In genomic region chr14:35157069-35157655, GRCm38 (mm10) we compare ENCODE assay signal across 8 mouse cellular contexts.
A peak's percentile ranks its signal among the peaks of the same experiment; 100 is the strongest.
DNase-seq lines count a peak whose midpoint lies in the region; ATAC-seq and TF ChIP-seq lines count a peak whose summit lies in the region.

No protein-coding gene starts in this region.

- H3K9ac ChIP-seq in forebrain, embryonic 14.5 days (ENCODE audit: low read length): no peak overlapping the region
- no peak overlapping the region for H3K9ac ChIP-seq in forebrain, embryonic 15.5 days (replicated peaks)
- H3K9ac ChIP-seq in lung, embryonic 14.5 days: no peak overlapping the region
- no peak overlapping the region for H3K9ac ChIP-seq in lung, postnatal 0 days (replicated peaks; ENCODE audit: low read depth)
- H3K9ac ChIP-seq in liver, embryonic 11.5 days (ENCODE audit: low read depth, low read length): no peak overlapping the region

- H3K4me2 ChIP-seq in forebrain, embryonic 14.5 days (ENCODE audit: low read length): no peak overlapping the region
- no peak overlapping the region for H3K4me2 ChIP-seq in forebrain, embryonic 15.5 days (replicated peaks)
- no peak overlapping the region for H3K4me2 ChIP-seq in lung, embryonic 14.5 days
- no peak overlapping the region for H3K4me2 ChIP-seq in lung, postnatal 0 days (replicated peaks; ENCODE audit: low read depth, low read length)
- H3K4me2 ChIP-seq in liver, embryonic 11.5 days: no peak overlapping the region

- no peaks in the 10 kb centered on the region for H3K27me3 ChIP-seq in forebrain, embryonic 14.5 days (replicated peaks; ENCODE audit: control insufficient read depth, insufficient read depth, low read length)
- H3K27me3 ChIP-seq in forebrain, embryonic 15.5 days: no peaks in the 10 kb centered on the region
- H3K27me3 ChIP-seq in lung, embryonic 14.5 days (ENCODE audit: insufficient read depth, low read length): no peaks in the 10 kb centered on the region
- no peaks in the 10 kb centered on the region for H3K27me3 ChIP-seq in kidney, adult 2 months (replicated peaks; ENCODE audit: control insufficient read depth, insufficient read depth, low read length)
- no peaks in the 10 kb centered on the region for H3K27me3 ChIP-seq in lung, postnatal 0 days (replicated peaks; ENCODE audit: insufficient read depth, low read length)
- no peaks in the 10 kb centered on the region for H3K27me3 ChIP-seq in liver, embryonic 11.5 days (replicated peaks; ENCODE audit: control insufficient read depth, insufficient read depth, low read length)

- TF ChIP-seq CTCF in lung, embryonic 14.5 days (IDR thresholded peaks at IDR 0.05; ENCODE audit: low read depth): 0 out of 2 replicates have a peak, but pooled peaks have one; percentile 22
- peak; percentile 49 for TF ChIP-seq CTCF in kidney, adult 2 months (conservative IDR thresholded peaks at IDR 0.05; ENCODE audit: insufficient read depth, insufficient read length, low read depth, low read length)
- TF ChIP-seq CTCF in lung, postnatal 0 days (IDR thresholded peaks at IDR 0.05): no peak

- H3K27ac ChIP-seq in forebrain, embryonic 14.5 days (ENCODE audit: low read depth, low read length): no peak overlapping the region
- H3K27ac ChIP-seq in forebrain, embryonic 15.5 days (replicated peaks): no peak overlapping the region
- no peak overlapping the region for H3K27ac ChIP-seq in lung, embryonic 14.5 days (ENCODE audit: low read depth)
- H3K27ac ChIP-seq in kidney, adult 2 months (ENCODE audit: insufficient read depth, low read depth, low read length): no peak overlapping the region
- no peak overlapping the region for H3K27ac ChIP-seq in lung, postnatal 0 days (ENCODE audit: low read length)
- no peak overlapping the region for H3K27ac ChIP-seq in liver, embryonic 11.5 days (ENCODE audit: low read depth, low read length)

- H3K4me1 ChIP-seq in forebrain, embryonic 14.5 days (ENCODE audit: control insufficient read depth, insufficient read depth, low read length): no peaks in the 10 kb centered on the region
- H3K4me1 ChIP-seq in forebrain, embryonic 15.5 days: peaks cover 4% of the 10 kb centered on the region; the same call in 1 of the 2 replicates
- H3K4me1 ChIP-seq in lung, embryonic 14.5 days (ENCODE audit: insufficient read depth): no peaks in the 10 kb centered on the region
- peaks cover 3% of the 10 kb centered on the region; the same call in 1 of the 2 replicates for H3K4me1 ChIP-seq in kidney, adult 2 months (ENCODE audit: control insufficient read depth, insufficient read depth, low read length)
- no peaks in the 10 kb centered on the region for H3K4me1 ChIP-seq in lung, postnatal 0 days (ENCODE audit: insufficient read depth, low read depth, low read length)
- H3K4me1 ChIP-seq in liver, embryonic 11.5 days (replicated peaks; ENCODE audit: control insufficient read depth, insufficient read depth, low read length): no peaks in the 10 kb centered on the region

- no peak overlapping the region for H3K4me3 ChIP-seq in forebrain, embryonic 14.5 days (ENCODE audit: low read depth, low read length)
- H3K4me3 ChIP-seq in forebrain, embryonic 15.5 days: no peak overlapping the region
- H3K4me3 ChIP-seq in lung, embryonic 14.5 days (ENCODE audit: low read depth, low read length): no peak overlapping the region
- H3K4me3 ChIP-seq in kidney, adult 2 months (ENCODE audit: insufficient read depth, low read depth, low read length): no peak overlapping the region
- H3K4me3 ChIP-seq in lung, postnatal 0 days (ENCODE audit: low read depth, low read length): no peak overlapping the region
- H3K4me3 ChIP-seq in liver, embryonic 11.5 days (ENCODE audit: low read depth, low read length): no peak overlapping the region

- ATAC-seq in forebrain, embryonic 14.5 days: 0 out of 2 replicates have a peak, but pooled peaks have one; percentile 34
- ATAC-seq in forebrain, embryonic 15.5 days (replicated peaks): no peak
- no peak for ATAC-seq in lung, embryonic 14.5 days (ENCODE audit: insufficient read depth)
- ATAC-seq in lung, postnatal 0 days: no peak
- no peak for ATAC-seq in liver, embryonic 11.5 days (replicated peaks; ENCODE audit: low FRiP score)

- no peak for TF ChIP-seq POLR2A in kidney, adult 2 months (IDR thresholded peaks at IDR 0.05; ENCODE audit: low read depth, low read length)

- TF ChIP-seq EP300 in lung, postnatal 0 days (IDR thresholded peaks at IDR 0.05): no peak

- DNase-seq in forebrain, embryonic 14.5 days (ENCODE audit: low spot score): peak; percentile 52
- DNase-seq in lung, embryonic 14.5 days: peak; percentile 34
- no peak for DNase-seq in lung, postnatal 25 days (ENCODE audit: low spot score)
- DNase-seq in kidney, adult 2 months: peak; percentile 42
- DNase-seq in retina, postnatal 7 days (ENCODE audit: low read depth, low spot score): peak; percentile 14
- DNase-seq in lung, postnatal 0 days (ENCODE audit: low spot score): no peak
- no peak for DNase-seq in liver, embryonic 11.5 days (ENCODE audit: low spot score)

- 81% methylated on average over 7 of the region's 7 CpGs for WGBS in forebrain, embryonic 14.5 days
- WGBS in forebrain, embryonic 15.5 days: 88% methylated on average over 7 of the region's 7 CpGs
- 81% methylated on average over 7 of the region's 7 CpGs for WGBS in lung, embryonic 14.5 days
- WGBS in kidney, adult 2 months: 67% methylated on average over 7 of the region's 7 CpGs
- WGBS in lung, postnatal 0 days: 83% methylated on average over 7 of the region's 7 CpGs
- 75% methylated on average over 7 of the region's 7 CpGs for WGBS in liver, embryonic 11.5 days

- H3K9me3 ChIP-seq in forebrain, embryonic 14.5 days (replicated peaks; ENCODE audit: control insufficient read depth, low read length): no peaks in the 10 kb centered on the region
- no peaks in the 10 kb centered on the region for H3K9me3 ChIP-seq in forebrain, embryonic 15.5 days
- H3K9me3 ChIP-seq in lung, embryonic 14.5 days (ENCODE audit: low read depth, low read length): no peaks in the 10 kb centered on the region
- H3K9me3 ChIP-seq in lung, postnatal 0 days (ENCODE audit: low read length): no peaks in the 10 kb centered on the region
- no peaks in the 10 kb centered on the region for H3K9me3 ChIP-seq in liver, embryonic 11.5 days (ENCODE audit: control insufficient read depth, low read length)

- no peaks in the 10 kb centered on the region for H3K36me3 ChIP-seq in forebrain, embryonic 14.5 days (ENCODE audit: control insufficient read depth, insufficient read depth, low read length)
- H3K36me3 ChIP-seq in forebrain, embryonic 15.5 days: no peaks in the 10 kb centered on the region
- H3K36me3 ChIP-seq in lung, embryonic 14.5 days (ENCODE audit: insufficient read depth): no peaks in the 10 kb centered on the region
- H3K36me3 ChIP-seq in kidney, adult 2 months (ENCODE audit: control insufficient read depth, insufficient read depth, low read length): no peaks in the 10 kb centered on the region
- no peaks in the 10 kb centered on the region for H3K36me3 ChIP-seq in lung, postnatal 0 days (ENCODE audit: insufficient read depth, low read length)
- H3K36me3 ChIP-seq in liver, embryonic 11.5 days (ENCODE audit: control insufficient read depth, insufficient read depth, low read length): no peaks in the 10 kb centered on the region

Comparison
In these comparisons a context has a peak if more than half of its experiments do, and no peak if none do; other contexts are left out.
1. DNase-seq: peak in forebrain, embryonic 14.5 days (single experiment), lung, embryonic 14.5 days (single experiment), kidney, adult 2 months (single experiment) and retina, postnatal 7 days (single experiment); none in lung, postnatal 25 days (single experiment), lung, postnatal 0 days (single experiment) and liver, embryonic 11.5 days (single experiment).